Comparison of ENCODE assay signal across 1 mouse cellular context in the genomic region with DNA sequence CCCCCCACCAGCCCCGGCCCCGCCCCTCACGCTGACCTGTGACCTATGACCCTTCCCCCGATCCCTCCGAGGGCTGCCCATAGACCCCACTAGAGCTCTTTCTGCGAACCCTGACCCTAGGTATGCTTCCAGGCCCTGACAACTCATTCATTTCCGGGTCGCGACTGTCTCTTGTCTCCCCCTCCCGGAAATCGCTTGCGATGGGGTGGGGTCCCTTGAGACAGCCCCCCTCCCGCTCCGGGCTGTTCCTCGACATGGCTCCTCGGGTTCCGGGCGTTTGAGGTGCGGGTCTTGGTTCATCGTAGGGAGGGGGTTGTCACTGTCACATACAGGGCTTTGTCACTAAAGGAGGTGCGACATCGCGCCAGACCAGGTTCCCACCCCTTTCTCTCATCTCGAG.
A peak's percentile ranks its signal among the peaks of the same experiment; 100 is the strongest.
TF ChIP-seq lines count a peak whose summit lies in the region.

No protein-coding gene starts in this region.

TF ChIP-seq in ES-E14, 5 proteins besides CTCF, POLR2A, EP300 and RAD21 (continued from another document):
- TF ChIP-seq ZNF384 (IDR thresholded peaks at IDR 0.05; ENCODE audit: low read depth, low read length) (no peak), HCFC1 (IDR thresholded peaks at IDR 0.05; ENCODE audit: borderline replicate concordance, insufficient read depth, low read length) (peak; percentile 73; the same call in 1 of the 2 replicates), MAFK (IDR thresholded peaks at IDR 0.05; ENCODE audit: insufficient read depth, low read depth, low read length) (no peak), ZC3H11A (IDR thresholded peaks at IDR 0.05; ENCODE audit: borderline replicate concordance, low read depth, low read length) (no peak)
